Mouse (Mus musculus) heart, postnatal 0 days (tissue): Measurements from ENCODE around the gene Pfas. TPM values are rescaled to one million over a fixed set of nuclear protein-coding genes. Genes with fewer than 3 reads are reported as not detected.
A peak's percentile ranks its signal among the peaks of the same experiment; 100 is the strongest.

ENCODE experiments used
- ATAC-seq: fragments of 200-750 bp; cut with Nextera tagmentation; 2 replicates; pipeline ENCODE4 v1.8.0; 2017; ENCODE audit warnings: low read depth, moderate number of reproducible peaks, moderate library complexity; ENCODE audit not compliant: insufficient read depth
- DNase-seq: peaks from one replicate; pipeline ENCODE4 v3.0.0-alpha.2; 2016; ENCODE audit warnings: low spot score
- H3K27ac ChIP-seq: fragments of 300-500 bp; sonication (generic); 2 replicates; pipeline ENCODE4 v1.5.1; 2014; ENCODE audit warnings: low read depth, mild to moderate bottlenecking
- H3K27me3 ChIP-seq: fragments of 300-500 bp; sonication (generic); 2 replicates; pipeline ENCODE4 v1.6.1; 2014; ENCODE audit warnings: low read length, mixed read lengths; ENCODE audit not compliant: control insufficient read depth, insufficient read depth
- H3K36me3 ChIP-seq: fragments of 300-500 bp; sonication (generic); replicated peaks from 2 replicates; pipeline ENCODE4 v1.6.1; 2014; ENCODE audit warnings: low read length, mixed read lengths; ENCODE audit not compliant: control insufficient read depth, insufficient read depth
- H3K4me1 ChIP-seq: fragments of 300-500 bp; sonication (generic); 2 replicates; pipeline ENCODE4 v1.6.1; 2014; ENCODE audit warnings: antibody characterized with exemption; ENCODE audit not compliant: control insufficient read depth, insufficient read depth
- H3K4me2 ChIP-seq: fragments of 300-500 bp; sonication (generic); 2 replicates; pipeline ENCODE4 v1.6.1; 2014; ENCODE audit warnings: low read depth, mild to moderate bottlenecking, low read length, moderate library complexity
- H3K4me3 ChIP-seq: fragments of 300-500 bp; sonication (generic); 2 replicates; pipeline ENCODE4 v1.5.1; 2014; ENCODE audit warnings: low read depth, low read length
- H3K9ac ChIP-seq: fragments of 300-500 bp; sonication (generic); replicated peaks from 2 replicates; pipeline ENCODE4 v1.6.1; 2014; ENCODE audit warnings: low read depth, low read length, mixed read lengths
- H3K9me3 ChIP-seq: fragments of 300-500 bp; sonication (generic); replicated peaks from 2 replicates; pipeline ENCODE4 v1.6.1; 2016; ENCODE audit warnings: low read length; ENCODE audit not compliant: control insufficient read depth
- CTCF ChIP-seq: IDR thresholded peaks from 2 replicates; pipeline ENCODE4 v1.5.1; 2016; ENCODE audit warnings: antibody characterized with exemption, control low read depth, low read depth
- EP300 ChIP-seq: IDR thresholded peaks from 2 replicates; pipeline ENCODE4 v1.6.1; 2016; ENCODE audit warnings: antibody characterized with exemption, low read depth
- WGBS: fragments of 180-500 bp; shearing (Covaris S2); extraction: QIAGEN DNeasy Blood & Tissue Kit; methylation state at CpG from one replicate; pipeline ENCODE4 v1.1.7; 2014; 5-methylcytosine and 5-hydroxymethylcytosine counted together
- polyA plus RNA-seq: library from polyadenylated mRNA; unstranded; fragments of >200 nt; fragmentation: Nextera tagmentation; extraction: Ambion mirVana; gene quantifications from 2 replicates; pipeline ENCODE4 v1.2.1, GENCODE M21; 2015
- total RNA-seq: library from RNA; depleted of rRNA; stranded (reverse); fragments of >200 nt; gene quantifications from 2 replicates; pipeline ENCODE4 v1.2.3, GENCODE M21; 2014; ENCODE audit warnings: low replicate concordance; rRNA removed

Gene Pfas
- total RNA-seq = 10.1 and 12.3 TPM in 2 replicates
- polyA plus RNA-seq = 8.3 and 8.7 TPM in 2 replicates

GRCm38 (mm10) chr11:69008182-69009121, at the start of gene Pfas:
TSS of gene Pfas (minus strand) at chr11:69008460.
- Histone ChIP-seq H3K4me1 (peaks cover 9% of the 10 kb centered on the region; the same call in 1 of the 2 replicates), H3K27ac (peak within 1 kb of the TSS; percentile 10), H3K4me3 (peak within 1 kb of the TSS; percentile 68), H3K36me3 (no peaks in the 10 kb centered on the region), H3K27me3 (no peaks in the 10 kb centered on the region), H3K9ac (peak within 1 kb of the TSS; percentile 44; the same call in 1 of the 2 replicates), H3K9me3 (no peaks in the 10 kb centered on the region), H3K4me2 (peak within 1 kb of the TSS; percentile 82)
- WGBS = 9% methylated on average over 38 of the region's 38 CpGs
- TF ChIP-seq EP300 = no peak
- no peak for TF ChIP-seq CTCF
- ATAC-seq (peak; percentile 65), DNase-seq (peak; percentile 90)

DNA sequence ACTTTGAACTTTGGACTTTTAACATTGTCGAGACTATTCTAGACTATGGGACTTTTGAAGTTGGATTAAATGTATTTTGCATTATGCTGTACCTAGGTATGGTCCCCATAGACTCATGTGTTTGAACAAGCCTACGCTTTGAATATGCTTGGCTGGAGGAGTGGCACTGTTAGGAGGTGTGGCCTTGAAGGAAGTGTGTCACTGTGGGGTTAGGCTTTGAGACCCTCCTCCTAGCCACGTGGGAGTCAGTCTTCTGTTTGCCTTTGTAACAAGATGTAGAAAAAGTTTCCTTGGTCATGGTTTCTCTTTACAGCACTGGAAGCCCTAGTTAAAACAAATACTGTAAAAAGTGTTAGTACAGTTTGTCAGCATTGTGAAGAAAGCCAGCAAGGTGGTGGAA, 45.6 kb upstream of the Pfas start:
- WGBS = 70% methylated on average over 3 of the region's 3 CpGs
- peaks cover 19% of the 10 kb centered on the region; the same call in 1 of the 2 replicates for H3K36me3 ChIP-seq
- DNase-seq (no peak), ATAC-seq (no peak)
- TF ChIP-seq CTCF (no peak), EP300 (no peak)
- H3K4me2 ChIP-seq = no peak overlapping the region
- H3K9me3 ChIP-seq = no peaks in the 10 kb centered on the region
- H3K4me1 ChIP-seq = peaks cover 9% of the 10 kb centered on the region; the same call in 1 of the 2 replicates
- no peaks in the 10 kb centered on the region for H3K27me3 ChIP-seq
- no peak overlapping the region for H3K4me3 ChIP-seq
- no peak overlapping the region for H3K9ac ChIP-seq
- no peak overlapping the region for H3K27ac ChIP-seq

- ATAC-seq (no peak), DNase-seq (no peak)
- Histone ChIP-seq H3K36me3 (peaks cover 19% of the 10 kb centered on the region; the same call in 1 of the 2 replicates), H3K9ac (no peak overlapping the region), H3K4me2 (no peak overlapping the region), H3K4me1 (0 out of 2 replicates have a peak, but pooled peaks cover under 1% of the 10 kb centered on the region), H3K9me3 (no peaks in the 10 kb centered on the region), H3K27me3 (no peaks in the 10 kb centered on the region), H3K4me3 (no peak overlapping the region), H3K27ac (no peak overlapping the region)
- 91% methylated on average over 2 of the region's 2 CpGs for WGBS
- no peak for TF ChIP-seq EP300
- no peak for TF ChIP-seq CTCF
Measured at GRCm38 (mm10) chr11:69052824-69053421, 44.7 kb upstream of the Pfas start.

- ATAC-seq (no peak), DNase-seq (no peak)
- no peak for TF ChIP-seq CTCF
- no peak for TF ChIP-seq EP300
- Histone ChIP-seq H3K9ac (no peak overlapping the region), H3K9me3 (no peaks in the 10 kb centered on the region), H3K27ac (no peak overlapping the region), H3K4me2 (no peak overlapping the region), H3K36me3 (peaks cover 19% of the 10 kb centered on the region; the same call in 1 of the 2 replicates), H3K4me1 (peaks cover 7% of the 10 kb centered on the region), H3K4me3 (no peak overlapping the region), H3K27me3 (no peaks in the 10 kb centered on the region)
- WGBS = 87% methylated on average over 4 of the region's 4 CpGs
Measured at GRCm38 (mm10) chr11:69051771-69052170, 43.5 kb upstream of the Pfas start.

GRCm38 (mm10) chr11:69050748-69051147, 42.5 kb upstream of the Pfas start:
- peaks cover 19% of the 10 kb centered on the region; the same call in 1 of the 2 replicates for H3K36me3 ChIP-seq
- TF ChIP-seq EP300 (no peak), CTCF (no peak)
- 92% methylated on average over 8 of the region's 8 CpGs for WGBS
- no peak overlapping the region for H3K27ac ChIP-seq
- no peaks in the 10 kb centered on the region for H3K9me3 ChIP-seq
- no peaks in the 10 kb centered on the region for H3K27me3 ChIP-seq
- no peak overlapping the region for H3K9ac ChIP-seq
- DNase-seq = no peak
- H3K4me3 ChIP-seq = no peak overlapping the region
- ATAC-seq = no peak
- H3K4me2 ChIP-seq = no peak overlapping the region
- H3K4me1 ChIP-seq = peaks cover 11% of the 10 kb centered on the region
